Mouse (Mus musculus): ENCODE measurements around the gene Brca1. TPM values are rescaled to one million over a fixed set of nuclear protein-coding genes. Genes with fewer than 3 reads are reported as not detected.
"Not testable (repeated sequence)": the region's sequence is repeated elsewhere in the genome, so short reads cannot be mapped to it uniquely, and the experiment has no call there.

Gene Brca1
- total RNA-seq, 2 experiments from 2014 or later = 0.03 to 0.31 TPM

GRCm38 (mm10) chr11:101524446-101524845, 27.3 kb downstream of the Brca1 start:
- DNase-seq = no peak
- intact Hi-C loops (cut with DNase I) = no loop called here
- TF ChIP-seq CTCF (IDR thresholded peaks at IDR 0.05) = no peak
- Histone ChIP-seq H3K4me3 (no peak overlapping the region), H3K27ac (no peak overlapping the region)

- H3K4me3 ChIP-seq = no peak overlapping the region
- no peak overlapping the region for H3K27ac ChIP-seq
- intact Hi-C loops (cut with DNase I) = no loop called here
- no peak for TF ChIP-seq CTCF (IDR thresholded peaks at IDR 0.05)
- DNase-seq = no peak
Observed at GRCm38 (mm10) chr11:101519364-101519763, 32.4 kb downstream of the Brca1 start.

GRCm38 (mm10) chr11:101518937-101519336, 32.8 kb downstream of the Brca1 start:
- H3K27ac ChIP-seq = no peak overlapping the region
- no peak overlapping the region for H3K4me3 ChIP-seq
- no peak for TF ChIP-seq CTCF (IDR thresholded peaks at IDR 0.05)
- intact Hi-C loops (cut with DNase I) = no loop called here
- DNase-seq = no peak

GRCm38 (mm10) chr11:101507090-101507489, 44.7 kb downstream of the Brca1 start:
- intact Hi-C loops (cut with DNase I) = no loop called here
- Histone ChIP-seq H3K27ac (no peak overlapping the region), H3K4me3 (no peak overlapping the region)
- no peak for DNase-seq
- TF ChIP-seq CTCF (IDR thresholded peaks at IDR 0.05) = no peak

- no peak overlapping the region for H3K4me3 ChIP-seq
- H3K27ac ChIP-seq = no peak overlapping the region
- intact Hi-C loops (cut with DNase I) = no loop called here
- no peak for TF ChIP-seq CTCF (IDR thresholded peaks at IDR 0.05)
- no peak for DNase-seq
Observed at GRCm38 (mm10) chr11:101506269-101506780, 45.4 kb downstream of the Brca1 start.

GRCm38 (mm10) chr11:101486126-101486525, 65.6 kb downstream of the Brca1 start:
- Histone ChIP-seq H3K27ac (no peak overlapping the region), H3K4me3 (no peak overlapping the region)
- intact Hi-C loops (cut with DNase I) = no loop called here
- no peak for TF ChIP-seq CTCF (IDR thresholded peaks at IDR 0.05)
- no peak for DNase-seq

GRCm38 (mm10) chr11:101485509-101486028, 66.2 kb downstream of the Brca1 start:
- DNase-seq = no peak
- H3K4me3 ChIP-seq = no peak overlapping the region
- H3K27ac ChIP-seq = no peak overlapping the region
- intact Hi-C loops (cut with DNase I) = no loop called here
- TF ChIP-seq CTCF (IDR thresholded peaks at IDR 0.05) = no peak

GRCm38 (mm10) chr11:101484814-101485213, 66.9 kb downstream of the Brca1 start:
- intact Hi-C loops (cut with DNase I) = no loop called here

GRCm38 (mm10) chr11:101484245-101484644, 67.5 kb downstream of the Brca1 start:
- intact Hi-C loops (cut with DNase I) = no loop called here
- Histone ChIP-seq H3K27ac (no peak overlapping the region), H3K4me3 (no peak overlapping the region)
- no peak for TF ChIP-seq CTCF (IDR thresholded peaks at IDR 0.05)
- no peak for DNase-seq

More at GRCm38 (mm10) chr11:101484814-101485213, 66.9 kb downstream of the Brca1 start:
- Histone ChIP-seq H3K27ac (no peak overlapping the region), H3K4me3 (no peak overlapping the region)
- DNase-seq = no peak
- TF ChIP-seq CTCF (IDR thresholded peaks at IDR 0.05) = no peak

- Histone ChIP-seq H3K27ac (no peak overlapping the region), H3K4me3 (no peak overlapping the region)
- TF ChIP-seq CTCF (IDR thresholded peaks at IDR 0.05) = no peak
- DNase-seq = no peak
- intact Hi-C loops (cut with DNase I) = no loop called here
Observed at GRCm38 (mm10) chr11:101483804-101484203, 68.0 kb downstream of the Brca1 start.

- intact Hi-C loops (cut with DNase I) = no loop called here
- Histone ChIP-seq H3K27ac (no peak overlapping the region), H3K4me3 (no peak overlapping the region)
- no peak for TF ChIP-seq CTCF (IDR thresholded peaks at IDR 0.05)
- no peak for DNase-seq
Observed at GRCm38 (mm10) chr11:101480912-101481311, 70.8 kb downstream of the Brca1 start.

- TF ChIP-seq CTCF (IDR thresholded peaks at IDR 0.05) = no peak
- H3K4me3 ChIP-seq = peak overlapping the region; percentile 20; the same call in 1 of the 2 replicates
- intact Hi-C loops (cut with DNase I) = no loop called here
Observed at GRCm38 (mm10) chr11:101479171-101479635, 72.6 kb downstream of the Brca1 start.

GRCm38 (mm10) chr11:101477552-101478211, 74.1 kb downstream of the Brca1 start:
- intact Hi-C loops (cut with DNase I) = no loop called here

More at GRCm38 (mm10) chr11:101479171-101479635, 72.6 kb downstream of the Brca1 start:
- no peak for DNase-seq
- H3K27ac ChIP-seq = no peak overlapping the region

GRCm38 (mm10) chr11:101477194-101477551, 74.6 kb downstream of the Brca1 start:
- no peak for DNase-seq
- Histone ChIP-seq H3K4me3 (no peak overlapping the region), H3K27ac (no peak overlapping the region)
- intact Hi-C loops (cut with DNase I) = no loop called here
- no peak for TF ChIP-seq CTCF (IDR thresholded peaks at IDR 0.05)

More at GRCm38 (mm10) chr11:101477552-101478211, 74.1 kb downstream of the Brca1 start:
- H3K4me3 ChIP-seq = no peak overlapping the region
- no peak for DNase-seq
- no peak overlapping the region for H3K27ac ChIP-seq
- TF ChIP-seq CTCF (IDR thresholded peaks at IDR 0.05) = no peak

- H3K27ac ChIP-seq; DNase-seq; intact Hi-C loops (cut with DNase I); H3K4me3 ChIP-seq: not testable (repeated sequence)
Observed at GRCm38 (mm10) chr11:101476361-101476760, 75.4 kb downstream of the Brca1 start.

All from gastrocnemius, adult 2 months (tissue).